In the genomic region with DNA sequence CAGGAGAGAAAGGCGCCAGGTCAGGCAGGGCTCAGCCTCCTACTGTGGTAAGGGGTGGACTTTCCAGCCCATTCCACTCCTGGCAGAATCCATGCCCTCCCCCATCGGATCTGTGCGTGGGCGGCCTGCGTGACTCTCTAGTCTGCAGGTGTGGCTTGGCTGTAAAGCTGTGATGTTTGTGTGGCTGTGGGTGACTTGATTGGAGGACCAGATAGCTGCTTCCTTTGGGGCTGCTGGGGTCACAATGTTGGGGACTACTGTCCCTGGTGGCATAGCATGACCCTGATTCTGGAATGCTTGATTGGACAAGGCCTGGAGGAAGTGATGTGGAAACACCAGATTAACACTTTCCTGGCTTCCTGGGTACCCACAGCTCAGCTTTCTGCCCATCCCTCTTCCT, we compare ENCODE assay signal across 12 mouse cellular contexts. TPM values are rescaled to one million over a fixed set of nuclear protein-coding genes. Genes with fewer than 3 reads are reported as not detected.
DNase-seq lines count a peak whose midpoint lies in the region; ATAC-seq and TF ChIP-seq lines count a peak whose summit lies in the region.
"Had no signal": no experiment of that assay in that cellular context is flagged by ENCODE, and none has a peak within 500 bp of the region (broad histone marks: within the 10 kb centered on the region; RNA-seq: fewer than 3 reads in every experiment).

No protein-coding gene starts in this region.

- peak overlapping the region; percentile 8; the same call in 1 of the 2 replicates for H3K4me2 ChIP-seq in embryonic facial prominence, embryonic 15.5 days (replicated peaks)
- H3K4me2 ChIP-seq in hindbrain, postnatal 0 days (ENCODE audit: low read depth, low read length): peak overlapping the region; percentile 73
- H3K4me2 ChIP-seq in neural tube, embryonic 13.5 days: peak overlapping the region; percentile 61
- H3K4me2 ChIP-seq: liver, embryonic 13.5 days had no signal

- DNase-seq in heart, adult 11 months: peak; percentile 82
- DNase-seq in heart, postnatal 10 days: no peak
- peak; percentile 18 for DNase-seq in hindbrain, postnatal 0 days (ENCODE audit: low spot score)
- no peak for DNase-seq in lung, postnatal 36 days
- DNase-seq in urinary bladder, postnatal 36 days (ENCODE audit: low spot score in 2 of 2): no peak
- no peak for DNase-seq in heart, adult 8-10 months (ENCODE audit: low spot score)
- DNase-seq: liver, embryonic 13.5 days had no signal

- no peak overlapping the region for H3K27ac ChIP-seq in embryonic facial prominence, embryonic 15.5 days (replicated peaks)
- 0 out of 2 replicates have a peak overlapping the region, but pooled peaks have one; percentile 82 for H3K27ac ChIP-seq in hindbrain, postnatal 0 days
- peak overlapping the region; percentile 49; the same call in 1 of the 2 replicates for H3K27ac ChIP-seq in neural tube, embryonic 13.5 days (replicated peaks)
- H3K27ac ChIP-seq: liver, embryonic 13.5 days had no signal

- no peaks in the 10 kb centered on the region for H3K27me3 ChIP-seq in embryonic facial prominence, embryonic 15.5 days
- H3K27me3 ChIP-seq in hindbrain, postnatal 0 days (ENCODE audit: insufficient read depth, low read length): no peaks in the 10 kb centered on the region
- H3K27me3 ChIP-seq in neural tube, embryonic 13.5 days: peaks cover 11% of the 10 kb centered on the region; the same call in 1 of the 2 replicates

- H3K36me3 ChIP-seq in embryonic facial prominence, embryonic 15.5 days: no peaks in the 10 kb centered on the region
- H3K36me3 ChIP-seq in hindbrain, postnatal 0 days (ENCODE audit: insufficient read depth, low read length): no peaks in the 10 kb centered on the region
- no peaks in the 10 kb centered on the region for H3K36me3 ChIP-seq in neural tube, embryonic 13.5 days
- H3K36me3 ChIP-seq: liver, embryonic 13.5 days had no signal

- H3K9ac ChIP-seq in embryonic facial prominence, embryonic 15.5 days: no peak overlapping the region
- peak overlapping the region; percentile 91; the same call in 1 of the 2 replicates for H3K9ac ChIP-seq in hindbrain, postnatal 0 days (replicated peaks; ENCODE audit: low read length)
- H3K9ac ChIP-seq in neural tube, embryonic 13.5 days: peak overlapping the region; percentile 94
- H3K9ac ChIP-seq: liver, embryonic 13.5 days had no signal

- 34% methylated on average over 5 of the region's 5 CpGs for WGBS in embryonic facial prominence, embryonic 15.5 days
- WGBS in hindbrain, postnatal 0 days: 23% methylated on average over 5 of the region's 5 CpGs
- 44% methylated on average over 5 of the region's 5 CpGs for WGBS in neural tube, embryonic 13.5 days

- ATAC-seq in embryonic facial prominence, embryonic 15.5 days (ENCODE audit: insufficient number of reproducible peaks, low FRiP score, low TSS enrichment, low read depth): no peak
- ATAC-seq in hindbrain, postnatal 0 days: peak; percentile 27
- ATAC-seq in neural tube, embryonic 13.5 days (ENCODE audit: low read depth): no peak
- ATAC-seq: intestine, postnatal 0 days had no signal

- no peaks in the 10 kb centered on the region for H3K9me3 ChIP-seq in embryonic facial prominence, embryonic 15.5 days (replicated peaks)
- no peaks in the 10 kb centered on the region for H3K9me3 ChIP-seq in hindbrain, postnatal 0 days (ENCODE audit: low read length)
- H3K9me3 ChIP-seq in neural tube, embryonic 13.5 days: no peaks in the 10 kb centered on the region
- H3K9me3 ChIP-seq: liver, embryonic 13.5 days had no signal

- H3K4me3 ChIP-seq in embryonic facial prominence, embryonic 15.5 days (replicated peaks): no peak overlapping the region
- peak overlapping the region; percentile 78 for H3K4me3 ChIP-seq in hindbrain, postnatal 0 days (ENCODE audit: low read length)
- peak overlapping the region; percentile 72 for H3K4me3 ChIP-seq in neural tube, embryonic 13.5 days
- H3K4me3 ChIP-seq: liver, embryonic 13.5 days had no signal

- peaks cover 11% of the 10 kb centered on the region; the same call in 1 of the 2 replicates for H3K4me1 ChIP-seq in embryonic facial prominence, embryonic 15.5 days
- H3K4me1 ChIP-seq in hindbrain, postnatal 0 days (ENCODE audit: insufficient read depth, low read length): peaks cover 8% of the 10 kb centered on the region; the same call in 1 of the 2 replicates
- H3K4me1 ChIP-seq in neural tube, embryonic 13.5 days (replicated peaks): peaks cover 18% of the 10 kb centered on the region
- H3K4me1 ChIP-seq: liver, embryonic 13.5 days had no signal

- intact Hi-C loops in heart, postnatal 10 days (cut with DNase I): no loop called here

- no peak; the same call in 1 of the 2 replicates for TF ChIP-seq CTCF in hindbrain, postnatal 0 days (IDR thresholded peaks at IDR 0.05; ENCODE audit: low read depth)

RNA-seq across cellular contexts. Expression of a gene that starts 1.2 kb away (rescaled TPM):
- under 1 TPM; 0.37 to 0.89 TPM for total RNA-seq in heart, postnatal 10 days (2021)
- polyA plus RNA-seq in embryonic facial prominence, embryonic 15.5 days (2015; fragmentation: Nextera tagmentation; extraction: Ambion mirVana): 1.1 and 1.5 TPM in 2 replicates
- 64.7 and 69.9 TPM in 2 replicates for total RNA-seq in hindbrain, postnatal 0 days (2014; rRNA removed)
- polyA plus RNA-seq in hindbrain, postnatal 0 days (2015; fragmentation: Nextera tagmentation; extraction: Ambion mirVana): 8.0 and 8.6 TPM in 2 replicates
- polyA plus RNA-seq in neural tube, embryonic 13.5 days (2015; fragmentation: Nextera tagmentation; extraction: Ambion mirVana): 8.6 TPM in 2 replicates
- under 1 TPM; 0.09 to 0.38 (median 0.24) TPM for total RNA-seq in heart, adult 8-10 months (2022)
- polyA plus RNA-seq: liver, embryonic 13.5 days had no signal

RNA-seq across cellular contexts. Expression of a gene that starts 17.1 kb away (rescaled TPM):
- not detected for total RNA-seq in heart, postnatal 10 days (2021)
- polyA plus RNA-seq in embryonic facial prominence, embryonic 15.5 days (2015; fragmentation: Nextera tagmentation; extraction: Ambion mirVana): not detected in 2 replicates
- total RNA-seq in hindbrain, postnatal 0 days (2014; rRNA removed): 0.05 TPM in 1 of 2 replicates, not detected in the other
- not detected in 2 replicates for polyA plus RNA-seq in hindbrain, postnatal 0 days (2015; fragmentation: Nextera tagmentation; extraction: Ambion mirVana)
- polyA plus RNA-seq in neural tube, embryonic 13.5 days (2015; fragmentation: Nextera tagmentation; extraction: Ambion mirVana): not detected in 2 replicates
- total RNA-seq in heart, adult 8-10 months (2022): not detected
- total RNA-seq: gastrocnemius, postnatal 4 days had no signal
- polyA plus RNA-seq: intestine, postnatal 0 days; liver, embryonic 13.5 days; stomach, embryonic 16.5 days had no signal

RNA-seq across cellular contexts. Expression of a gene that starts 25.7 kb away (rescaled TPM):
- total RNA-seq in heart, postnatal 10 days (2021): 1 to 10 TPM; 4.4 to 5.0 TPM
- polyA plus RNA-seq in embryonic facial prominence, embryonic 15.5 days (2015; fragmentation: Nextera tagmentation; extraction: Ambion mirVana): 13.6 and 15.3 TPM in 2 replicates
- 15.8 and 20.1 TPM in 2 replicates for total RNA-seq in hindbrain, postnatal 0 days (2014; rRNA removed)
- polyA plus RNA-seq in hindbrain, postnatal 0 days (2015; fragmentation: Nextera tagmentation; extraction: Ambion mirVana): 23.1 and 25.8 TPM in 2 replicates
- polyA plus RNA-seq in neural tube, embryonic 13.5 days (2015; fragmentation: Nextera tagmentation; extraction: Ambion mirVana): 8.1 and 9.6 TPM in 2 replicates
- total RNA-seq in heart, adult 8-10 months (2022): 1 to 10 TPM in 2 of 4 experiments, under 1 TPM in 2; 0.71 to 4.4 (median 1.6) TPM

RNA-seq across cellular contexts. Expression of a gene that starts 44.7 kb away (rescaled TPM):
- 1 to 10 TPM; 1.7 to 2.1 TPM for total RNA-seq in heart, postnatal 10 days (2021)
- polyA plus RNA-seq in embryonic facial prominence, embryonic 15.5 days (2015; fragmentation: Nextera tagmentation; extraction: Ambion mirVana): 0.26 and 0.94 TPM in 2 replicates
- total RNA-seq in hindbrain, postnatal 0 days (2014; rRNA removed): 2.6 TPM in 1 of 2 replicates, not detected in the other
- 0.43 and 0.83 TPM in 2 replicates for polyA plus RNA-seq in hindbrain, postnatal 0 days (2015; fragmentation: Nextera tagmentation; extraction: Ambion mirVana)
- polyA plus RNA-seq in neural tube, embryonic 13.5 days (2015; fragmentation: Nextera tagmentation; extraction: Ambion mirVana): 0.40 TPM in 1 of 2 replicates, not detected in the other
- 1 to 10 TPM in 2 of 4 experiments, under 1 TPM in 2; 0.44 to 1.3 (median 0.94) TPM for total RNA-seq in heart, adult 8-10 months (2022)
- polyA plus RNA-seq: liver, embryonic 13.5 days had no signal

RNA-seq across cellular contexts. Expression of a gene that starts 44.8 kb away (rescaled TPM):
- 1,000 to 10,000 TPM; 1,079 to 1,148 TPM for total RNA-seq in heart, postnatal 10 days (2021)
- polyA plus RNA-seq in embryonic facial prominence, embryonic 15.5 days (2015; fragmentation: Nextera tagmentation; extraction: Ambion mirVana): 258 and 284 TPM in 2 replicates
- 42.1 and 42.9 TPM in 2 replicates for total RNA-seq in hindbrain, postnatal 0 days (2014; rRNA removed)
- 148 and 149 TPM in 2 replicates for polyA plus RNA-seq in hindbrain, postnatal 0 days (2015; fragmentation: Nextera tagmentation; extraction: Ambion mirVana)
- polyA plus RNA-seq in neural tube, embryonic 13.5 days (2015; fragmentation: Nextera tagmentation; extraction: Ambion mirVana): 148 and 170 TPM in 2 replicates
- total RNA-seq in heart, adult 8-10 months (2022): 1,000 to 10,000 TPM; 1,243 to 1,357 (median 1,292) TPM

Comparison
In these comparisons a context has a peak if more than half of its experiments do, and no peak if none do; other contexts are left out.
1. DNase-seq: peak in heart, adult 11 months (single experiment) and hindbrain, postnatal 0 days (single experiment); none in heart, postnatal 10 days (0 of 2), lung, postnatal 36 days (single experiment), urinary bladder, postnatal 36 days (0 of 2) and heart, adult 8-10 months (single experiment).
2. H3K4me2 ChIP-seq: peak in every context shown above with its lines; median percentile 73 in hindbrain, postnatal 0 days; 61 in neural tube, embryonic 13.5 days; 8 in embryonic facial prominence, embryonic 15.5 days.
3. RNA of a gene that starts 1.2 kb away (total RNA-seq): 64.7 to 69.9 TPM in hindbrain, postnatal 0 days; 0.37 to 0.89 TPM in heart, postnatal 10 days and 0.09 to 0.38 TPM in heart, adult 8-10 months; every median in the first group is over 10 times any median in the second.